24 mouse cellular contexts compared by ENCODE assay signal in genomic region chr13:46908387-46908786, GRCm38 (mm10). TPM values are rescaled to one million over a fixed set of nuclear protein-coding genes. Genes with fewer than 3 reads are reported as not detected.
DNase-seq lines count a peak whose midpoint lies in the region; ATAC-seq and TF ChIP-seq lines count a peak whose summit lies in the region.
"Had no signal": no experiment of that assay in that cellular context is flagged by ENCODE, and none has a peak within 500 bp of the region (broad histone marks: within the 10 kb centered on the region; RNA-seq: fewer than 3 reads in every experiment).

No protein-coding gene starts in this region.

- no peaks in the 10 kb centered on the region for H3K27me3 ChIP-seq in heart, embryonic 10.5 days (ENCODE audit: insufficient read depth, poor library complexity, severe bottlenecking)
- H3K27me3 ChIP-seq in heart, embryonic 13.5 days (replicated peaks), result no peaks in the 10 kb centered on the region
- no peaks in the 10 kb centered on the region for H3K27me3 ChIP-seq in heart, embryonic 16.5 days (ENCODE audit: control insufficient read depth, insufficient read depth, low read length)
- H3K27me3 ChIP-seq: embryonic facial prominence, embryonic 12.5 days; embryonic facial prominence, embryonic 15.5 days; forebrain, embryonic 12.5 days; forebrain, embryonic 15.5 days had no signal

- no peak overlapping the region for H3K4me3 ChIP-seq in heart, embryonic 10.5 days
- no peak overlapping the region for H3K4me3 ChIP-seq in heart, embryonic 13.5 days
- no peak overlapping the region for H3K4me3 ChIP-seq in heart, embryonic 16.5 days (ENCODE audit: low read length)
- no peak overlapping the region for H3K4me3 ChIP-seq in embryonic fibroblast, embryonic 13.5 days (ENCODE audit: insufficient read depth, low read length)
- H3K4me3 ChIP-seq: embryonic facial prominence, embryonic 12.5 days; embryonic facial prominence, embryonic 15.5 days; erythroblast, embryonic 14.5 days; forebrain, embryonic 12.5 days; forebrain, embryonic 15.5 days had no signal

- DNase-seq in heart, embryonic 10.5 days (ENCODE audit: low spot score), result no peak
- DNase-seq in heart, postnatal 25 days (ENCODE audit: low spot score), result no peak
- DNase-seq in heart, adult 18-20 months, result no peak
- no peak for DNase-seq in heart, postnatal 4 days
- DNase-seq: B cell, adult 2 months; cerebellum, adult 11 months; cerebellum, adult 2 months; cerebellum, adult 9-11 months; cerebellum, postnatal 25 days; gastrocnemius, postnatal 10 days; gastrocnemius, postnatal 36 days; kidney, adult 18-20 months; kidney, adult 9 months had no signal

- no peaks in the 10 kb centered on the region for H3K9me3 ChIP-seq in heart, embryonic 10.5 days
- H3K9me3 ChIP-seq in heart, embryonic 13.5 days, result no peaks in the 10 kb centered on the region
- H3K9me3 ChIP-seq in heart, embryonic 16.5 days (replicated peaks; ENCODE audit: control insufficient read depth, low read length), result no peaks in the 10 kb centered on the region
- H3K9me3 ChIP-seq: embryonic facial prominence, embryonic 12.5 days; embryonic facial prominence, embryonic 15.5 days; forebrain, embryonic 12.5 days; forebrain, embryonic 15.5 days had no signal

- H3K4me1 ChIP-seq in heart, embryonic 10.5 days, result peaks cover 76% of the 10 kb centered on the region
- H3K4me1 ChIP-seq in heart, embryonic 13.5 days, result peaks cover 84% of the 10 kb centered on the region
- H3K4me1 ChIP-seq in heart, embryonic 16.5 days (ENCODE audit: control insufficient read depth, insufficient read depth, low read length), result peaks cover 63% of the 10 kb centered on the region
- peaks cover 7% of the 10 kb centered on the region; the same call in 1 of the 2 replicates for H3K4me1 ChIP-seq in embryonic fibroblast, embryonic 13.5 days (ENCODE audit: control insufficient read depth, insufficient read depth, low read length)
- H3K4me1 ChIP-seq: embryonic facial prominence, embryonic 12.5 days had no signal

- H3K27ac ChIP-seq in heart, embryonic 10.5 days, result peak overlapping the region; percentile 86
- H3K27ac ChIP-seq in heart, embryonic 13.5 days (replicated peaks), result peak overlapping the region; percentile 90
- H3K27ac ChIP-seq in heart, embryonic 16.5 days (ENCODE audit: low read length), result peak overlapping the region; percentile 91
- 0 out of 2 replicates have a peak overlapping the region, but pooled peaks have one; percentile 7 for H3K27ac ChIP-seq in embryonic fibroblast, embryonic 13.5 days (ENCODE audit: insufficient read depth, low read length)
- H3K27ac ChIP-seq: embryonic facial prominence, embryonic 12.5 days; embryonic facial prominence, embryonic 15.5 days; forebrain, embryonic 12.5 days; forebrain, embryonic 15.5 days; hindbrain, embryonic 14.5 days; hindbrain, postnatal 0 days had no signal

- TF ChIP-seq POLR2A in embryonic fibroblast, embryonic 13.5 days (IDR thresholded peaks at IDR 0.05; ENCODE audit: low read depth, low read length), result no peak

- H3K9ac ChIP-seq in heart, embryonic 13.5 days, result no peak overlapping the region; the same call in 1 of the 2 replicates
- H3K9ac ChIP-seq in heart, embryonic 16.5 days (ENCODE audit: low read length), result peak overlapping the region; percentile 49; the same call in 1 of the 2 replicates
- H3K9ac ChIP-seq: embryonic facial prominence, embryonic 12.5 days; embryonic facial prominence, embryonic 15.5 days; forebrain, embryonic 12.5 days; hindbrain, embryonic 14.5 days had no signal

- intact Hi-C loops in heart, postnatal 25 days (cut with DNase I), result no loop called here

- H3K4me2 ChIP-seq in heart, embryonic 13.5 days, result no peak overlapping the region
- H3K4me2 ChIP-seq in heart, embryonic 16.5 days (ENCODE audit: low read depth, low read length), result no peak overlapping the region
- H3K4me2 ChIP-seq: embryonic facial prominence, embryonic 12.5 days; embryonic facial prominence, embryonic 15.5 days; forebrain, embryonic 12.5 days; forebrain, embryonic 15.5 days had no signal

- H3K36me3 ChIP-seq in heart, embryonic 10.5 days, result peaks cover 6% of the 10 kb centered on the region; the same call in 1 of the 2 replicates
- peaks cover 8% of the 10 kb centered on the region for H3K36me3 ChIP-seq in heart, embryonic 13.5 days
- H3K36me3 ChIP-seq in heart, embryonic 16.5 days (ENCODE audit: control insufficient read depth, insufficient read depth), result 0 out of 2 replicates have a peak, but pooled peaks cover 2% of the 10 kb centered on the region
- H3K36me3 ChIP-seq: embryonic facial prominence, embryonic 12.5 days; forebrain, embryonic 12.5 days; forebrain, embryonic 15.5 days had no signal

- WGBS in heart, embryonic 10.5 days, result 86% methylated on average over 2 of the region's 2 CpGs
- 70% methylated on average over 2 of the region's 2 CpGs for WGBS in heart, embryonic 13.5 days
- WGBS in heart, embryonic 16.5 days, result 85% methylated on average over 2 of the region's 2 CpGs

- no peak for ATAC-seq in heart, embryonic 13.5 days (ENCODE audit: extremely low read depth, insufficient number of reproducible peaks, low FRiP score, low TSS enrichment)
- no peak for ATAC-seq in heart, embryonic 16.5 days (replicated peaks; ENCODE audit: extremely low read depth, insufficient read depth, low FRiP score)
- ATAC-seq: forebrain, embryonic 15.5 days; hindbrain, postnatal 0 days; intestine, embryonic 16.5 days had no signal

- no peak for TF ChIP-seq CTCF in embryonic fibroblast, embryonic 13.5 days (IDR thresholded peaks at IDR 0.05; ENCODE audit: borderline replicate concordance, insufficient read depth, low read length)

RNA-seq across cellular contexts. Expression of gene Kif13a, which starts 21.3 kb away (rescaled TPM):
- 29.1 and 46.4 TPM in 2 replicates for polyA plus RNA-seq in heart, embryonic 10.5 days (2016; fragmentation: Nextera tagmentation; extraction: Ambion mirVana)
- total RNA-seq in heart, postnatal 25 days (2021), result 100 to 1,000 TPM; 109 to 118 TPM
- polyA plus RNA-seq in heart, embryonic 13.5 days (2015; fragmentation: Nextera tagmentation; extraction: Ambion mirVana), result 22.9 and 32.9 TPM in 2 replicates
- total RNA-seq in heart, adult 18-20 months (2021), result 100 to 1,000 TPM; 110 to 116 TPM
- 17.8 and 30.0 TPM in 2 replicates for polyA plus RNA-seq in heart, embryonic 16.5 days (2015; fragmentation: Nextera tagmentation; extraction: Ambion mirVana)
- 100 to 1,000 TPM; 110 to 116 TPM for total RNA-seq in heart, postnatal 4 days (2021)
- 29.0 and 32.5 TPM in 2 replicates for polyA plus RNA-seq in embryonic fibroblast, embryonic 13.5 days (2011; ENCODE audit: insufficient read length, low read depth, missing spikeins)

Comparison
In these comparisons a context has a peak if more than half of its experiments do, and no peak if none do; other contexts are left out.
1. H3K27ac ChIP-seq: peak in every context shown above with its lines; median percentile 91 in heart, embryonic 16.5 days; 90 in heart, embryonic 13.5 days; 86 in heart, embryonic 10.5 days; 7 in embryonic fibroblast, embryonic 13.5 days.